Mouse (Mus musculus) ZHBTc4 (cell line): ENCODE data around the gene Rbbp8nl.

Experiments
- DNase-seq: peaks from one replicate; pipeline ENCODE4 v3.0.0-alpha.2; 2011; ENCODE audit warnings: low read depth, low spot score

Rbbp8nl gene

DNA sequence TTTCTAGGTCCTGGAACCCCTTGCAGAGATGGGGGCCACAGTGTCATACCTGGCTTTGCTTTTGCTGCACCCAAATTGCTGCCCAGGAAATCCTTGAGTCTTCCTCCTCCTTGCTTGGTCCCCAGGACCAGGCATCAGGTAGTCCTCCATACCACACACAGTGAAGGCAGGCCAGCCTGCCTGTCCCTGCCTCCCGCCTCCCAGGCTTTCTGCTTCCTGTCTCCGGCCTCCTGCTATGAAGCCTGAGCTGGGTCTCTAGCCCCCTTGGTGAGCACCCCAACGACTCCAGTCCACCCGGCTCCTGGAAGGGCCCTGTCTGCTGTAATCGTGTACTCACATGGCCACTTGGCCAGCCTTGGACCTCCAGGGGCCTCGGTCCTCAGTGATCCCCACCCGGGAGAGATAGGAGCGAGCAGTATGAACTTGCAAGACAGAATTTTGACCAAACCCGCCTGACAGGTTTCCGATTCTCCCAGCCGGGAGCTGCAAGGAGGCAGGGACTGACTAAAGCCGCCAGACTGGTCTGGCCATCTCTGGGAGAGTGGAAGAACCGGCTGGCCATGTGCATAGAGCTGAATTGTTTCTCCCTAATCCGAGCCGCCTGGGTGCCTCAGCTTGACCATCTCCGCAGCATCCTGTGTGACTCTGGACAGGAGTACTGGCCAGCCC is at the start of gene Rbbp8nl:
TSS of gene Rbbp8nl (minus strand) at position 440 of the 669 bp plus-strand sequence.
- DNase-seq: peak; percentile 23

DNA sequence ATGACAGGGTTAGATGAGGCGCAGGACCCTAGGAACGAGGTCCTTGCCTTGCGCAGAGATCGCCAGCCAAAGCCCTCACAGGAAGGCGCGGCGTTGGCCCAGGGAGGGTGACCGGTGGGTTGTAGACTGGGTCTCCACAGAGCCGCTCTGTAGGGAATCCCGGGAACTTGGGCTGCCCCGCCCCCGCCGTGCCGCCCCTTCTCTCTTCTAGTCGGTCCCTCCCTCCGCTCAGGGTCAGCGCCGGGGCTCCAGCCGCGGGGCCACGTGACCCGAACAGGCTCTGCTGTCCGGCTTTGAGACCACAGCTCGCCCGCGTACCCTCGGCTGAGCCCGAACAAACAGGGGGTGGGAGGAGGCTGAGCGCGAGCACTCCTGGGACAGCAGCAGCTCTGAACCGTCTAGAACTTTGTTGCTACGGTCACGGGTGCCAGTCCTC is 44.9 kb upstream of the Rbbp8nl start, which contains the start of gene Gata5:
TSS of gene Gata5 (minus strand) at position 149 of the 436 bp plus-strand sequence.
- DNase-seq: peak; percentile 53

DNA sequence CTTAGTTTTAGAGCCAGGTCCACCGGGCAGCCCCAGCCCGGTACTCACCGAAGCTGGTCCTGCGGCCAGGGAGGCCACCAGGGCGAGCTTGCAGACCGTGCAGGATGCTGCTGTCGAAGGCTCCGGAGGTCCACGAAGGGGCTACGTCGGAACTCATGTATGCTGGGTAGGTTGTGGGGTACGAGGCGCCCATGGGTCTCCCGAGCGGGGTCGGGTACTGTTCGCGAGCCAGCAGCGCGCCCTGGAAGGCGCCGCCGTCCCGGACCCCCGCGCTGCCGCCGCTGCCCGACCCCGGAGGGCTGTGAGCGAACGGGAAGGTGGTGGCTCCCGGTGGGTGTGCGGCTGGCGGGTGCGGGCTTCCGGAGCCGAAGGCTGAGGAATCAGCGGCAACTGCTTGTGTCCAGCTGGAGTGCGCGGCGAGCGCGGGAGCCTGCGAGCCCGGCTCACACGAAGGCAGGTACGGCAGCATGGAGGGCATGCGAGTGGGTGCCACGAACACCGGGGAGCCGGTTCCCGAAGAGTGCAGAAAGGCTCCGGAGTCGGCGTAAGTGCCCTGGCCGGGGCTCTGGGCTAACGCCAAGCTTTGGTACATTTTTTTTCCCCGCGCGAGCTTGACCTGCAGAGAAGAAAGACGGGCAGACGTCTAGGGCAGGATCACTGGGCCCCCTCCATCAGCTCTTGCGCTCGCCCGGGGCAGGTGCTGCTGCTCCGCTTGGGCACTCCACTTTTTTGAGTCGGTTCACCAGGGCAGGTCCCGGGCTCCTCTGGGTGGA is 44.3 kb upstream of the Rbbp8nl start:
- peak; percentile 43 for DNase-seq

DNA sequence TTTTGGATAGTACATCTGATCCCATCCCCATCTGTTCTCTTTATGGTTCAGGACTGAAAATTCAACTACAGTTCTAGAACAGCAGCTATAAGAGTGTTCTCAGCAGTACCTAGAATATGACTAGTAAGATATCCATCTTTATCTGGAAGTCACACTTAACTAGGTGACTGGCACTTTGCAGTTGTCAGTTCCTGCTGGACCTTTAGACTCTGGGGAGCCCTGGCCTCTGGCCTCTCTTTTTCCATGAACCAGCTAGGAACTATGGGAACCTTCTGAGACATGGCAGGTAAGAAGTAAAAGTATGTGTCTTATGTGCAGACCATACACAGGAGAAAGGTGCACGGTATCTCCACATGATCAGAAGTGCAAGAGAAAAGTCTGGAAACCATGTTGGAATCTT is 39.8 kb upstream of the Rbbp8nl start:
- DNase-seq: no peak

DNA sequence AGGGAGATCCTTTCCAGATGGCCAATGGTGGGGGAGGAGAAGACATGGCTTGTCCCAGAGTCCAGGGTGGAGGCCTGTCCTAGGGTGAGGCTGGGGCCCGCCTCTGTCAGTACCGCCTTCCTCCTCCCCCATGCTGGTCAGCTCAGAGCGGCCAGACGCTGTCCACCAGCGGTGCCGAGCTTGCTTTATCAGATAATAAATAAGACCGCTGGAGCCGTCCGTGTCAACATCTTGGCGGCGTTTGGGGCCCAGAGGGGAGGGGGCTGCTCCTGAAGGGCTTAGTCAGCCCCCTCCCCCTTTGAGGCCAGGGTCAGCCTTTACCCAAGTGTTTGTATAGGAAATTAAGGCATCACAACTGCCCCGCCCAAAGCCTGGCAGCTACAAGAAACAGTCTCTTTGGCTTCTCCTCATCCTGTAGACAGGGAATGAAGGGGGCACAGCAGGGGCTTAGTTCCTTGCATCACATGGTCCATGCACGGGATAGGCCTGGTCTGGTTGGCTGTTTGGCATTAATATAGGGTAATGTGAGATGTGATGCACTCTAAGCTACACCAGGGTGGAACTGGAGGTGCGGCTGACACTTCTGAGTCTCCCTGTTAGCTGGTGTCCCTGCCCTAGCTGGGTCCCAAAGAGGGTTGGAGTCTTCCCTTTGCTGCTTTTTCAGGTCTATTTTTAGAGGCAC is 33.1 kb upstream of the Rbbp8nl start:
- no peak for DNase-seq

DNA sequence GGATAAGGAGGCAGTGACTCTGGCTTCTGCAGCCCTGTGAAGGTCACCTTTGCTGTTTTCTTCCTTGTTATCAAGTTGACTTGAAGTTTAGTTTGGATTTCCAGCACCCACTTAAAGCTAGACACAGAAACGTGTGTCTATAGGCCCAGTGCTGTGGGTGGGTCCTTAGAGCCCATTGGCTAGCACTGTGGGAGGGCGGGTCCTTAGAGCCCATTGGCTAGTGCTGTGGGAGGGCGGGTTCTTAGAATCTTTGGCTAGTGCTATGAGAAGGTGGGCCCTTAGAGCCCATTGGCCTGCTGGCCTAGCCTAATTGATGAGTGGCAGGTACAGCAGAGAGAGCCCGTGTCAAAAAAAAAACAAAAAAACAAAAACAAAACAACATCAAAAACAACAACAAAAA is 30.5 kb upstream of the Rbbp8nl start:
- DNase-seq: peak; percentile 83

DNA sequence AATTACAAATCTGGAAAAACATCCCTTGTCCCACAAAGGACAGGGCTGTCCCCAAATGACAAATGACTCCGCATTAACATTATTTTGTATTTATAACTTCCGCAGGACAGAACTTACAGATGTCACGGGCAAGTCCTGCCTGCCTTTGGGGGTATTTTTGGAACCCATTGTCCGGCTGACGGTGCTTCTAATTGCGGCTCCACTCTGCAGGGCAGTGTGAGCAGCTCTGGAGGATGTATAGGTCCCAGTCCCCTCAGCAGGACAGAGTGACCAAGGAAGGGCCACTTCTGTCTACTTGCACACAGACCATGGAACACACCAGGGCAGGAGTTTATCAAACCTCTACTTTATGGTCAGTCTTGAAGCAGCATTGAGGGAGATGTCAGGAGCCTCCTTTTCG is 27.9 kb upstream of the Rbbp8nl start:
- no peak for DNase-seq

DNA sequence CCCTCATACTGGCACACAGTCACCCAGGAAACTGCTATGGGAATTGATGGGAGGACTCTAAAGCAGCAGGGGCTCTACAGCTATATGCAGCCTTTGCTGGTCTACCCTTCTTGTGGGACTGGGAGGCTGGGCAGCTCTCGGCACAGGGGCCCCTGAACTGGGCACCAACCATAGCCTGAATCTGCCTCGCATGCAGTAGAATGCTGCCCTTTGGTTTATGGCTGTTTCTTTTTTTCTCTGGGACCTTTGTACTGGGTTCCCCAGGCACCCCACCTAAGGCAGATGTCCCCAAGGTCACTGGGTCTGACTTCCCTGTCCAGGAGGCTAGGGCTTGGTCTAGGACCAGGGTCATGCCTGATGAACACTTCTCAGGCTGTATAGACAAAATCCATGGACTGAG is 24.6 kb upstream of the Rbbp8nl start:
- no peak for DNase-seq

DNA sequence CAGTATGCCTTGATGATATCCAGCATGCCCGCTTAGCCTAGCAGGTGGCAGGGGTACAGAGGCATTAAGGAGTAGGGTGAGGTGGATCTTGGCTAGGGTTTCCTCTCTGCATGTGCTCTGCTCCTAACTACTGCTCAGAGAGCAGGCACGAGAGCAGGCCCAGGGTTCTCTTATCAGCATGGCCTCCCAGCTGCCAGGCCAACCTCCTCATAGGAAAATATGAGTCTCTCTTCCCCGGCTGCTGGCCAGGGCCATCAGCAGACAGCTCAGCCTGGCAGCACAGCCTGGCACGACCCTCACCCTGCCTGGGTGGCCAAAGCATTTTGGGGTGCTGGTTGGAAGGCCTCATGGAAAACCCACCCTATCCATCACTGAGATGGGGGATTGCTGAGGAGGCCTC is 21.5 kb upstream of the Rbbp8nl start:
- no peak for DNase-seq

DNA sequence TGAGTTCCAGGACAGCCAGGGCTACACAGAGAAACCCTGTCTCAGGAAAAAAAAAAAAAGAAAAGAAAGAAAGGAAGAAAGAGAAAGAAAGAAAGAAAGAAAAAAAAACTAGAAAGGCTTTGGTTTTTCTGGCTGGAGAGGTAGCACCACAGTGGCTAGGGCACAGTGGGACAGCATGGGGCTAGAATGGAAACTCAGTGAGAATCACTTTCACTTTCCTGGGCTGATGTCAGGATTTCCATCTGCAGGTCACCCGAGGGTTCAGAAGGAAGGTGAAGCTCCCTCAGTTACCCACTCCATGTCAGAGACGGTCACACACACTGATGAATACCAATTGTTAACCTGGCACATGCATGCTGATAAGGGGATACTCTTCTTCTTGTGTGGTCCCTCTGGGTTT is 18.0 kb upstream of the Rbbp8nl start:
- DNase-seq: no peak

DNA sequence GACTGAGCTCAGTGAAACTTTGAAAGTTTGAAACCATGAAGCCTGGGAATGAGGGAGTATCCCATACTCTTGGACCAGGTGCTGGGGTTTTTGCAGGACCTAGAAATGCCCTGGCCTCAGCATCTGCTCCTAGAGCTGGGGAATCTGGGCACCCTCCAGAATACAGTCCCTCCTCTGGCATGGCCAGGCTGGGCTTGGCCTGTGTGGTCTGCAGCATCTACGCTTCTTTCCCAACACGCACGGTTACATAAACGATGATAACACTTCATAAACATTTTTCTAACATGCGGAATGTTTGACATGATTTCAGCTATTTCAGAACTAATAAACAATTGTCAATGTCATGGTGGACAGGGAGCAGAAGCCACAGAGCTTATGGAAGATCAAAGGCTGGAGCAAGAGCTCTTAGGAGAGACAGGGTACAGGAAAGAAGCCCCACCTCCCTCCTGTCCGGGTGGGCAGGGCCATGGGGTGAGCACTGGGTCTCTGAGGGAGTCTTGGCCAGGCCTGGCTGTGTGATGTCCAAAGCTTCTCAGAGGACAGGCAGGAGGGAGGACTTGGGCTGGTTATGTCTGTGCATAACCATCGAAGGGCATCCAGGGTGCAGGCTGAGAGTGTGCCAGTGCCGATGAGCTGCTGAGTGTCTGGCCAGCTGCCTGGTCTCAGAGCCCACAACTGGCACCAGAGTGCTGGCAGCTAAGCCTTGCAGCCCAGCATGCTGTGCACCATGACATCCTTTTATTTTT is 16.9 kb upstream of the Rbbp8nl start:
- no peak for DNase-seq

DNA sequence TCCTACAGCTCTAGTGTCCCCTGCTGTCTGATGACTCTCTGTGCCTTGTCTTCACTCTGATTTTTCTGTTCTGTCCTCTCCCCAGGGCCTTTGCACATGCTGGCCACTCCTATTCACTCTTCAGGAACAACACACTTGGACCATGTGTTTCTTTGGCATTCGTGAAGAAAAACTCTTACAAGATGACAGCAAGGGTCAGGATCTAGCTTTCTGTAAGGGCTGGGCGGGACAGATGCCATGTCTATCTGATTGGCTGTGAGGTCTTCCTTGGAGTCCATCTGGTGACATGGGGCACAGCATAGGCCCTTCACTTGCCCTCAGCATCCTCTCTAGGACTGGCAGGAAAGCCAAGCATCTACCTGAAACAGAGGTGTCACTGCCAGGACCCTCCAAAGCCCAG is 16.3 kb upstream of the Rbbp8nl start:
- DNase-seq: no peak

DNA sequence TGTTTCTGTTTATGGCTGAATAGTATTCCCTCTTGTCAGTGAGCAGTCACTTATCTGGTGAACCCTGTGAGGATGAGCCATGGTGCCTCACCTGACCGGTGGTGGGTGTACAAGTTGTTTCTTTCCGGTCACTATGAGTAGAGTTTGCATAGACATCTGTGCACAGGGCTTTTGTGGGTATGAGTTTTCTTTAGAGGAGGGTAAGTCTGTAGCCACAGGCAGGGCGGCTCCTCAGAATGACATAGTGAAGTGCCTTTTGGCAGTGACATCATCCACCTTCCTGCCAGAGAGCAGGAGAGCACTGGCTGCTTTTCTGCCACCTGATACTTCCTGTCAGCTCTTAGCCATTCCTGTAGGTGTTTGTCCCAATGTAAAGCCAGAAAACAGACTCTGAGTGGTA is 15.8 kb upstream of the Rbbp8nl start:
- DNase-seq: no peak

DNA sequence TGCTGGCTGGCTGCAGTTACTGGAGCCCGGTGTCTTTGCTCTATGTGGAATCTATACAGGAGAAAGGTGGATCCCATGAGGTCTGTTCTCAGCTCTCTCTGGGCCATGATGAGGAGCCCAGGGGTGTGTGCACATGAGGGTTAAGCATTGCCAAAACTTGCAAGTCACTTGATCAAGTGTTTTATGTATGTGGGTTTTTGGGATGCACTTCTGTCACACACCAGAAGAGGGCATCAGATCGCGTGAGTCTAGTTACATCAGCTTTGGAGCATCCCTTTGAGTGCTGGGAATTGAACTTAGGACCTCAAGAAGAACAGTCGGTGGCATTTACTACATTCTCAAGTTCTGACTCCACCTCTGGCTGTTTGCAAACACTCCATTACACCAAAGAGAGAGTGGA is 14.9 kb upstream of the Rbbp8nl start:
- no peak for DNase-seq

DNA sequence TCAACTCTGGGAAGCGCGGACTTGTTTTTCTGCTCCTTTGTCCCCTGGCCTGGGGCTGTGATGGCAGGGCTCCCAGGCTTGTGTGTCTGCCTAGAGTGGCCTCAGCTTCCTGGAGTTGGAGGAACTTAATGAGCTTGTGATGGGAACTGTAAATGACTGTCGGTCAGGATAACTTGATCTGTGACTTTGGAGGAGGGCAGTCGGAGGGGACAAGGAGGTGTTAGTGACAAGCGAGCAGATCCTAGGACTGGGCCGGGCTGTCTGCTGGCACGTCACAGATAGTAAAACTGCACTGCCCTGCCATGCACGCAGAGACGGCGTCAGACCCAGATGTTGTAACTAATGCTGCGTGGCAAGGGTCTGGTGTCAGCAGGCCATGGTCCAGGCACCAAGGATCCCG is 13.8 kb upstream of the Rbbp8nl start:
- no peak for DNase-seq

DNA sequence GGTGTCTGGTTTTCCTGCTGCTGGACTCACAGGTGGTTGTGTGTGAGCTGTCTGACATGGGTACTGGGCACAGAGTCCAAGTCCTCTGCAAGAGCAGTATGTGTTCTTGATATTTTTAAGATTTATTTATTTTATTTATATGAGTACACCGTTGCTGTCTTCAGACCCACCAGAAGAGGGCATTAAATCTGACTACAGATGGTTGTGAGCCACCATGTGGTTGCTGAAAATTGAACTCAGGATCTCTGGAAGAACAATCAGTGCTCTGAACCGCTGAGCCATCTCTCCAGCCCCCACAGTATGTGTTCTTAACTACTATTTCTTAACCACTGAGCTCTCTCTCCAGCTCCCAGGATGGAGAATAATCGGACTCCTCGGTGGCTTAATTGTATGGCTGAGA is 12.5 kb upstream of the Rbbp8nl start:
- DNase-seq: no peak

DNA sequence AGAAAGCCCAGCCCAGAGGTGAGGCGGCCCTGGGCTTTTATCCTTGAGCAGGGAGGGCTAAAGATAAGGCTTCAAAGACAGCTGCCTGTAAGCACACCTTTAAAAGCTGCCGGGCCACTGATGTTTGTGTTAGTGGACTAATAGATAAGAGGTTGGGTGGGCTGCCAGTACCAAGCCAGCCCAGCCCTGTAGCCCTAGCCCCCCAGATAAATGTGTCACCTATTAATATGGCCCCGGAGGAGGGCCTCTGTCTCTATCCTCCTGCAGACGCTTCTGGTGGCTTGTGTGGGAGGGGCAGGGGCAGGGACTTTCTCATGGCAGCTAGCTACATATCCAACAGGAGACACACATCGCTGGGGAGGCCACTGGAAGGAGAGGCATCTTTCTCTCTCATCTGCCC is 11.1 kb upstream of the Rbbp8nl start:
- no peak for DNase-seq

DNA sequence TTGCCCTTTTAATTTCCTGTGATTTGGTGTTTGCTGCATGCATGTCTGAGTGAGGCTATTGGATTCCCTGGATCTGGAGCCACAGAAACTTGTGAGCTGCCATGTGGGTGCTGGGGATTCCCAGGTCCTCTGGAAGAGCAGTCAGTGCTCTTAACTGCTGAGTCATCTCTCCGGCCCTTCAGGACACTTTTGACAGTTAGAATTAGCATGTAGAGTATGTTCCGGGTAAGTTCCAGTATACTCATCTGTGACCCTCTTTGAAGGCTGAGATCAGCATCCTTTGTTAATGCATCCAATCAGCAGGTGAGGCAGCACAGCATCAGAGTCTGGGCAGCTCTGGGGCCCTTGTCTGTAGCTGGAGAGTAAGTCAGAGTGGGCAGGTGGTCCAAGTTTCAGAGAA is 10.6 kb upstream of the Rbbp8nl start:
- no peak for DNase-seq

DNA sequence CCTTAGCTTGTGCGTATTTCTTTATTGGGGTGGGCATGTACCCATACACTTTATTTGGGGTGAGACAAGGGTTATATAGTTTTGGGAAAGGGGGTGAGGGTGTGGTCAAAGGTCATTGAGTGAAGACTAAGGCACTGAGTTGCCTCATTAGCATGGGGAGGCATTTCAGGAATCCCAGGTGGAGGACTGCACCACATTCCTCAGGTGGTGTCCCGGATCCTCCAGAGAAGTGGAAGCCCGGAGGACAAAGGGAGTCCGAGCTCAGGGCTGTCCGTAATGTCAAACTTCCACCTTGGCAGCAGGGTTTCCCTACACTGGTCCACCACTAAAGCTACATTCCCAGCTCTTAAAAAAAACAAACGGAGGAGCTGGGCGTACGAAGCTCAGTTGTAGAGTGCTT is 3.2 kb upstream of the Rbbp8nl start:
- DNase-seq: peak; percentile 56

DNA sequence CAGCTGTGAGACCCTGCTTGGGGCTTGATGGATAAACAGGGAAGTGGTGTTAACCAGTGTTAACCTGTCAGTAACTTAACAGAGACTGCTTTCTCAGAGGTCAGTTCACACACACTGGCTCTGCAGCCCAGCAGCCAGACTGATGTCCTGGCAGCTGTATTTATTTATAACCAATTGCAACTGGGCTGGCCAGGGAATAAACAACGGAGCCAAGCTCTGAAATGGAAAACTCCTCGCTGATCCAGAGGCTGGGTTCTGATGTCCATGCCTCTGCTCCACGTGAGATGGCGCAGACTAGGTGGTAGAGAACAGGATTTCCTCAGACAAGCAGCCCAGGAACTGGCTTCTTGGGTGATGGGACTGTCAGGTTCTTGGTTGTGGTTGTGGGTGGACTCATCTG is 2.3 kb upstream of the Rbbp8nl start:
- no peak for DNase-seq

DNA sequence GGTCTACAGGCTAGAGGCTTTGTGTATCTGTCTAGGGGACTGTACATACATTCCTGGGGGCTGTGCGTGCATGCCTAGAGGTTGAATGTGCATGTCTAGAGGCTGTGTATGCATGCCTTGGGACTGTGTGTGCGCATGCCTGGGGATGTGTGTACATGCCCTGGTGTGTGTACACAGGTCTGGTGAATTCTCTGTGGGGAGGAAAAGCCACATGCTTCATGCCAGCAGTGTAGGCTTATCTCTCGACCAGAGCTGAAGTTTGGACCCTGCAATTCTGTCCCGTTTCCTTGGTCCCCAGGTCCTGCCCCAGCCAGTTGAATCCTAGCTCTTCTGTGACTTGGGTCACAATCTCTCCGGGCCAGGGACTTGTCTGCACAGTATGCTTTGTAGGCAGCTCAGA is 1.9 kb upstream of the Rbbp8nl start:
- DNase-seq: no peak

DNA sequence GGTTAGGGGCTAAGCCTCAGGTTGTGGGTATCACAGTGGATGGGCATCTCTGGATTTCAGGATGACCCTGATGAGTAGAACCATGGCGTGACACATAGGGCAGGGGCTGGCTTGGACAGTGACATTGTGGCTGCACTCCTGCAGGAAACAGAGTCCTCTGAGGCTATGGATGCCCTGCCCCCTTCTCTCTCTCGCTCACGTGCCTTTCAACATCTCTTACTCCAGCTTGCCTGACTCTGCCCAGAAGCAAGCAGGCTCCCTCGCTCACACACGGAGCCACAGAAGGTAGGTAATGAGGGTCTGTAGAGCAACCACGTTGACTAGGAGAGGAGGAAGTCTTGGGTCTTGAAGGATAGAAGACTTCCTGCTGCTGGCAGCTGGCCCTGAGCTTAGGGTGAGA is 824 bp upstream of the Rbbp8nl start:
- DNase-seq: no peak
